Mouse (Mus musculus): ENCODE results near the gene Rab3b.

Rab3b gene

GRCm38 (mm10) chr4:108990571-108990970 is 111.7 kb downstream of the Rab3b start:
- in situ Hi-C loops (cut with MboI; ENCODE audit: low pct_unique_long_range_greater_than_20kb in 1 of 2, low sequenced_read_pairs in 2 of 2, unreplicated experiment in 1 of 2) = loop anchor here in 1 of 2 experiments (25.0 kb wide), 1 partner anchor 303 kb away; no protein-coding TSS in a partner anchor

- in situ Hi-C loops (cut with MboI; ENCODE audit: low pct_unique_long_range_greater_than_20kb in 1 of 2, low sequenced_read_pairs in 2 of 2, unreplicated experiment in 1 of 2) = loop anchor here in 1 of 2 experiments (25.0 kb wide), 1 partner anchor 305 kb away; no protein-coding TSS in a partner anchor
These were observed 112.9 kb downstream of the Rab3b start for GRCm38 (mm10) chr4:108991811-108992210.
